Mouse (Mus musculus) thymus, postnatal 10 days (tissue): Measurements from ENCODE around the gene Abi1.
"Not testable (repeated sequence)": the region's sequence is repeated elsewhere in the genome, so short reads cannot be mapped to it uniquely, and the experiment has no call there.

Source experiments
- DNase-seq, 2 experiments: peaks; one replicate each; pipeline ENCODE4 v3.0.0; 2021; ENCODE audit warnings: low spot score in 2 of 2

The Abi1 gene

GRCm38 (mm10) chr2:23030631-23031030 lies 9.4 kb downstream of the Abi1 start:
- no peak for DNase-seq

GRCm38 (mm10) chr2:23028826-23029225 lies 11.2 kb downstream of the Abi1 start:
- DNase-seq = no peak

- DNase-seq = no peak
Observed at GRCm38 (mm10) chr2:23026379-23026778, 13.7 kb downstream of the Abi1 start.

GRCm38 (mm10) chr2:23023714-23024282 lies 16.2 kb downstream of the Abi1 start:
- DNase-seq = no peak

- no peak for DNase-seq
Observed at GRCm38 (mm10) chr2:23023023-23023422, 17.0 kb downstream of the Abi1 start.

- no peak for DNase-seq
Observed at GRCm38 (mm10) chr2:23021721-23022120, 18.3 kb downstream of the Abi1 start.

GRCm38 (mm10) chr2:23021320-23021719 lies 18.7 kb downstream of the Abi1 start:
- DNase-seq = no peak

GRCm38 (mm10) chr2:23019170-23019569 lies 20.9 kb downstream of the Abi1 start:
- DNase-seq = no peak

- DNase-seq = no peak
Observed at GRCm38 (mm10) chr2:23016121-23016520, 23.9 kb downstream of the Abi1 start.

- DNase-seq = no peak
Observed at GRCm38 (mm10) chr2:23015335-23015734, 24.7 kb downstream of the Abi1 start.

- DNase-seq = not testable (repeated sequence)
Observed at GRCm38 (mm10) chr2:23014935-23015334, 25.1 kb downstream of the Abi1 start.

- DNase-seq = no peak
Observed at GRCm38 (mm10) chr2:23008256-23008655, 31.8 kb downstream of the Abi1 start.

- no peak for DNase-seq
Observed at GRCm38 (mm10) chr2:23007577-23007976, 32.5 kb downstream of the Abi1 start.

GRCm38 (mm10) chr2:23007149-23007548 lies 32.9 kb downstream of the Abi1 start:
- DNase-seq = no peak

GRCm38 (mm10) chr2:23006219-23006618 lies 33.8 kb downstream of the Abi1 start:
- no peak for DNase-seq

- DNase-seq = no peak
Observed at GRCm38 (mm10) chr2:23002637-23003036, 37.4 kb downstream of the Abi1 start.

- DNase-seq = no peak
Observed at GRCm38 (mm10) chr2:22999620-23000019, 40.4 kb downstream of the Abi1 start.

GRCm38 (mm10) chr2:22998804-22999203 lies 41.2 kb downstream of the Abi1 start:
- no peak for DNase-seq

GRCm38 (mm10) chr2:22998015-22998414 lies 42.0 kb downstream of the Abi1 start:
- no peak for DNase-seq

- no peak for DNase-seq
Observed at GRCm38 (mm10) chr2:22996071-22996470, 44.0 kb downstream of the Abi1 start.

- DNase-seq = no peak
Observed at GRCm38 (mm10) chr2:22985973-22986657, 53.9 kb downstream of the Abi1 start.

GRCm38 (mm10) chr2:22977387-22977973 lies 62.6 kb downstream of the Abi1 start:
- DNase-seq = no peak

- no peak for DNase-seq
Observed at GRCm38 (mm10) chr2:22962970-22963369, 77.1 kb downstream of the Abi1 start.
